Mouse (Mus musculus) Patski (cell line): ENCODE data around the gene Nedd9. TPM values are rescaled to one million over a fixed set of nuclear protein-coding genes. Genes with fewer than 3 reads are reported as not detected.

Experiments used
- ATAC-seq: fragments of 100-300 bp; one replicate; pipeline ENCODE4 v1.8.0; 2021
- CTCF ChIA-PET: fragments of 350-600 bp; sonication (Branson Sonifier 250); formaldehyde crosslinking; loops from one replicate; lab custom pipeline; 2022; ENCODE audit warnings: inconsistent platforms; lab: Charles Lee
- POLR2A ChIA-PET: fragments of 350-600 bp; sonication (Branson Sonifier 250); formaldehyde crosslinking; loops from one replicate; lab custom pipeline; 2022; ENCODE audit warnings: antibody characterized with exemption, inconsistent platforms; lab: Charles Lee
- DNase-seq: peaks from one replicate; pipeline ENCODE4 v3.0.0-alpha.2; 2011; ENCODE audit warnings: low read depth, low spot score
- H3K27me3 ChIP-seq: fragments of 371-371 bp; one replicate; pipeline ENCODE4 v1.5.1; 2021
- CTCF ChIP-seq: fragments of 100-300 bp; IDR thresholded peaks from one replicate; pipeline ENCODE4 v1.5.1; 2021
- in situ Hi-C: fragments of 300-500 bp; cut with MboI; formaldehyde crosslinking; loops from 3 replicates; pipeline ENCODE4 v1.11.1; 2018; ENCODE audit warnings: low pct_unique_long_range_greater_than_20kb, mixed read lengths
- polyA plus RNA-seq: library from polyadenylated mRNA; unstranded; gene quantifications from one replicate; pipeline ENCODE4 v1.2.3, GENCODE M21; 2021

The Nedd9 gene
- polyA plus RNA-seq, 1 experiment from 2014 or later: 21.2 TPM

DNA sequence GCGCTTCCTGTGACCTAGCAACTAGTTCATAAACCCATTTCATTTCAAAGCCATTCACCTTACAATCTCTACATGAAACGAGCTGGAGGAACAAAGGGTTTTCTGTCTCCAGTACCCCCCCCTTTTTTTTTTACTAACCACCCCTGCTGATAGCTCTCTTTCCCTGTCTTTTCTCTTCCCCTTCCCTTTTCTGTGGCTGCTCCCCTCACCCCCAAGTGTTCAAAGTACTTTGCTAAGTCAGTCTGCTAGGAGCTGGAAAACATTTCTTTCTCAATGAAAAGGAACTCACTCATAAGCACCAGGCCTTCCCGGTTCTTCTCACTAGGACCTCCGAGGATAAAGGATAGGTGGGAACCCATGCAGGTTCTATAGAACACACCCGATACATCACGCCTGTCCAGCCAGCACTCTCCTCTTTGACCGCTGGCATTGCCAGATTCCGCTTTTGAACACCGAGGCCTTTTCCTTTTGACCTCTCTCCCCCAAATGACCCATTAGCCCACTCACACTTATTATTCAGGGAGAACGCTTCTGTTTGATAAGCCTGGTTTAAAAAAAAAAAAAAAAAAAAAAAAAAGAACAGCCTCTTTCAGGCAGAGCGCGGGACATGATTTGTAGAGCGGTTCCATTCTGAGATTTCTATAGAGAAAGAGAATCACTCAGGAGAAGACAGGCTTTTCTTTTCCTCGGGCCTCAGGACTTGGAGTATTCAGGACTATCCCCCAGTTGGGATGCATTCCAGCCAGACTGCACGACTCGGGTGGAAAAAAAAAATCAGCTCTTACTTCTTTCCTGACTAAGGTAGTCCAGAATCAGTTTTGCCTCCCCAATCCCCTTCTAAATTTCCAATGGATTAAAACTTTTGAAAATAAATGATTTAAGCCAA lies 127.6 kb downstream of the Nedd9 start:
- TF ChIP-seq CTCF: no peak
- ATAC-seq (no peak), DNase-seq (no peak)
- CTCF ChIA-PET: interaction anchor here (0.8 to 3.7 kb wide), 3 partner anchors 17 to 206 kb away, joined by 3 to 23 read pairs (median 3); no protein-coding TSS in a partner anchor
- POLR2A ChIA-PET: interaction anchor here (0.7 to 2.2 kb wide), 6 partner anchors 11 to 87 kb away, joined by 3 to 11 read pairs (median 5); no protein-coding TSS in a partner anchor
- in situ Hi-C loops: loop anchor here (5.0 kb wide), 1 partner anchor 43 kb away; no protein-coding TSS in a partner anchor
- H3K27me3 ChIP-seq: no peaks in the 10 kb centered on the region

DNA sequence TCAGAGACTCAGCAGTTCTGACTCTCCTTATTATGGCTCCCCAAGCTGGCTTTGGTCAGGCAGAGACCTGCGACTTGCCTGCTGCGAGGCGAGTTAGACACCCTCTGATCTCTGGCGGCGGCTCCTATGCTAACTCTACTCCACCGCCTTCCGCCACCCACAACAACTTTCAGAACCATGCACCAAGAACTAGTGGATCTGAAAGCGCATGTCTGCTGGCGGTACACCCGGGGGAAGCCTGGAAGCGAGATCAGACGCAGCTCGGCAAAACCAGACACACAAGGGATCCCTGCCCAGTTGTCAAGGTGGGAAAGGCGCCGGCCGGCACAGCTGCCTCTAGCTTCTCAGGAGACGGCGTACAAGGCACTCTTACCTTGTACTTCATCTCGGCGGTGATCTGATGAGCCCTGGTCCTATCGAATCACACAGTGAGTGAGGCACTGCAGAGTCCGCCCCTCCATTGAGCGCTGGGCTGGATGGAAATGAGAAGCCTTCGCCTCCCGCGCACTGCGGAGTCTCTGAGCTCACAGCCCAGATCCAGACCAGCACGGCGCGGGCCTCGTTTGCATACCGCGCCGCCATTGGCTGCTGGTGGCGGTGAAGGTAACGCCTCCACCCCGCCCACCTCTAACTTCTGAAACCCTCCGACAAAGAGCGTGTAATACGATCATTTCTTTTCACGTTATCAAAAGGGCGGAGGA lies 128.5 kb downstream of the Nedd9 start:
- DNase-seq (peak; percentile 72), ATAC-seq (peak; percentile 97)
- CTCF ChIA-PET: interaction anchor here (0.7 to 3.7 kb wide), 6 partner anchors 9 to 207 kb away, joined by 3 to 23 read pairs (median 3); no protein-coding TSS in a partner anchor
- no peaks in the 10 kb centered on the region for H3K27me3 ChIP-seq
- in situ Hi-C loops: loop anchor here (5.0 kb wide), 1 partner anchor 44 kb away; no protein-coding TSS in a partner anchor
- TF ChIP-seq CTCF: no peak
- POLR2A ChIA-PET: interaction anchor here (0.8 to 2.2 kb wide), 8 partner anchors 10 to 192 kb away, joined by 3 to 11 read pairs (median 4); no protein-coding TSS in a partner anchor

DNA sequence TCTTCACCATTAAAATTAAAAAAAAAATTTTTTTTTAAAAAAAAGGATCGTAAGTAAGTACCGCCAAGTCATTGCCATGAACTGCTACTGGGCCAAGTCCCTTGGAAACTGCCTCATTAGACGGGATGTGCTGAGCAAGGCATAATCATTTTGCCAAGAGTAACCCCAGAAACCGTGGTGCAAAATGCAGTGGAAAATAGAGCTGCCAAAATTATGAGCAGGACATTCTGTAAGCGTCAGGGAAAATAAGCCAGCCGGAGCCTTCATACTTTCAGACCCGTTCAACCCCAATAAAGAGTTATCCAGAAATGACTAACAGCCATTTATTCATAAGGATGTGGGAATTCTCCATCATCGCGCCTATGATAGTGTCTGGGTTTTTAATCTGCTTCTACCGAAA lies 129.2 kb downstream of the Nedd9 start:
- no peaks in the 10 kb centered on the region for H3K27me3 ChIP-seq
- no peak for ATAC-seq
- no peak for TF ChIP-seq CTCF
- ChIA-PET CTCF (interaction anchor here (0.7 to 3.7 kb wide), 4 partner anchors 8 to 103 kb away, joined by 3 to 23 read pairs (median 3); no protein-coding TSS in a partner anchor), POLR2A (interaction anchor here (0.6 to 2.2 kb wide), 8 partner anchors 9 to 199 kb away, joined by 3 to 11 read pairs (median 4); no protein-coding TSS in a partner anchor)
- in situ Hi-C loops: loop anchor here (5.0 kb wide), 1 partner anchor 44 kb away; no protein-coding TSS in a partner anchor
- no peak for DNase-seq

GRCm38 (mm10) chr13:41357586-41357985 lies 129.6 kb downstream of the Nedd9 start:
- ChIA-PET CTCF (interaction anchor here (1.1 to 3.7 kb wide), 3 partner anchors 23 to 104 kb away, joined by 3 to 23 read pairs (median 3); no protein-coding TSS in a partner anchor), POLR2A (interaction anchor here (0.6 to 2.2 kb wide), 4 partner anchors 9 to 200 kb away, joined by 3 to 11 read pairs (median 4); no protein-coding TSS in a partner anchor)
- in situ Hi-C loops: loop anchor here (5.0 kb wide), 1 partner anchor 45 kb away; no protein-coding TSS in a partner anchor
- DNase-seq: no peak
- TF ChIP-seq CTCF: no peak
- H3K27me3 ChIP-seq: no peaks in the 10 kb centered on the region
- no peak for ATAC-seq

DNA sequence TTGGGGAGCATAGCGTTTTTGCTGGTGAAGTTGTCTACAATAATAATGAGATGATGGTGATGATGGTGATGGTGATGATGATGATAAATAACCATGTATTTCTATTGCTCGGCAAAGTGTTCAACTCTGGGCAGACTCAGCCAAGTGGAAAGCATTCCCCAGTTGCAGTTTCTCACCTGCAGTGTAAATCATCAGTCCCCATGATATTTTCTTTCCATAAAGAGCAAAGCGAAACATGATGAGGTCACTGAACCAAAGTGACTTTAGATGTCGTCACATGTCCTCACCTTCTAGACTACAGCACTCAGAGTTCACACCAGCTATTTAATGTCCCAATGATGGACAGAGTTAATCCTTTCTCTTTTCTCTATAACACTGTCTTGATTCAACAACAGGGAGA lies 130.0 kb downstream of the Nedd9 start:
- DNase-seq (no peak), ATAC-seq (no peak)
- CTCF ChIA-PET: interaction anchor here (1.1 to 3.7 kb wide), 4 partner anchors 23 to 124 kb away, joined by 3 to 23 read pairs (median 3); no protein-coding TSS in a partner anchor
- in situ Hi-C loops: loop anchor here (5.0 kb wide), 1 partner anchor 45 kb away; no protein-coding TSS in a partner anchor
- TF ChIP-seq CTCF: no peak
- POLR2A ChIA-PET: interaction anchor here (0.6 to 2.2 kb wide), 3 partner anchors 35 to 200 kb away, joined by 3 to 5 read pairs (median 3); no protein-coding TSS in a partner anchor
- no peaks in the 10 kb centered on the region for H3K27me3 ChIP-seq

DNA sequence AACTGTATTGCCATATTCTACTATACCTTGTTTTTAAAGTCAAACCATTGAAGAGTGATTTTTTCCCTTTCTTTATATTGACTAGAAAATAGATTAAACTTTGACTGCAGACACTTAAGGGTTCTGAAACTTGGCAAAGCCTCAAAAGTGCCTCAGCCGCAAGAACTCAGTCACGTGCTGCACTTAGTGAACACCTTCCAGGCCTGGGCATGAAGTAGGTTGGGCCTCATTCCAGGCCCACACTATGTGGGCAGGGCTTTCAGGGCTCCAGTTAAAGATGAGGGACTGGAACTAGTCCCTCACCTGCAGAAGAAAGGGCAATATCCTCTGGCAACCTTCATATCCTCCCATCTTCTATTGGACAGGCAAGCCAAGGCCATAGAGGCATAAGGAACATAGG lies 131.6 kb downstream of the Nedd9 start:
- no peak for DNase-seq
- ChIA-PET POLR2A (no interaction called here), CTCF (interaction anchor here (0.8 to 3.7 kb wide), 4 partner anchors 14 to 70 kb away, joined by 3 to 23 read pairs (median 5); no protein-coding TSS in a partner anchor)
- no peaks in the 10 kb centered on the region for H3K27me3 ChIP-seq
- in situ Hi-C loops: loop anchor here (5.0 kb wide), 1 partner anchor 47 kb away; no protein-coding TSS in a partner anchor
- ATAC-seq: no peak
- TF ChIP-seq CTCF: no peak

- in situ Hi-C loops: no loop called here
- no peaks in the 10 kb centered on the region for H3K27me3 ChIP-seq
- no peak for TF ChIP-seq CTCF
- no peak for ATAC-seq
- DNase-seq: no peak
- CTCF ChIA-PET: interaction anchor here (0.8 to 2.3 kb wide), 3 partner anchors 13 to 70 kb away, joined by 3 to 6 read pairs (median 4); no protein-coding TSS in a partner anchor
- POLR2A ChIA-PET: no interaction called here
These were observed 132.6 kb downstream of the Nedd9 start for GRCm38 (mm10) chr13:41354591-41354990.

- ATAC-seq (no peak), DNase-seq (no peak)
- POLR2A ChIA-PET: interaction anchor here (0.6 kb wide), 1 partner anchor 145 kb away, joined by 3 read pairs; no protein-coding TSS in a partner anchor
- in situ Hi-C loops: no loop called here
- CTCF ChIA-PET: no interaction called here
- TF ChIP-seq CTCF: no peak
- H3K27me3 ChIP-seq: no peaks in the 10 kb centered on the region
These were observed 133.5 kb downstream of the Nedd9 start for GRCm38 (mm10) chr13:41353676-41354075.

- CTCF ChIA-PET: interaction anchor here (1.1 kb wide), 1 partner anchor 95 kb away, joined by 3 read pairs; no protein-coding TSS in a partner anchor
- in situ Hi-C loops: no loop called here
- no peak for ATAC-seq
These were observed 134.8 kb downstream of the Nedd9 start for GRCm38 (mm10) chr13:41352352-41352751.

More at GRCm38 (mm10) chr13:41352352-41352751, 134.8 kb downstream of the Nedd9 start:
- POLR2A ChIA-PET: interaction anchor here (0.7 kb wide), 1 partner anchor 27 kb away, joined by 3 read pairs; no protein-coding TSS in a partner anchor
- no peak for TF ChIP-seq CTCF
- DNase-seq: no peak
- no peaks in the 10 kb centered on the region for H3K27me3 ChIP-seq
